Mouse (Mus musculus): ENCODE results near the gene Chac1. TPM values are rescaled to one million over a fixed set of nuclear protein-coding genes. Genes with fewer than 3 reads are reported as not detected.

The Chac1 gene
- polyA plus RNA-seq, 1 experiment from 2014 or later, result 1.8 TPM

DNA sequence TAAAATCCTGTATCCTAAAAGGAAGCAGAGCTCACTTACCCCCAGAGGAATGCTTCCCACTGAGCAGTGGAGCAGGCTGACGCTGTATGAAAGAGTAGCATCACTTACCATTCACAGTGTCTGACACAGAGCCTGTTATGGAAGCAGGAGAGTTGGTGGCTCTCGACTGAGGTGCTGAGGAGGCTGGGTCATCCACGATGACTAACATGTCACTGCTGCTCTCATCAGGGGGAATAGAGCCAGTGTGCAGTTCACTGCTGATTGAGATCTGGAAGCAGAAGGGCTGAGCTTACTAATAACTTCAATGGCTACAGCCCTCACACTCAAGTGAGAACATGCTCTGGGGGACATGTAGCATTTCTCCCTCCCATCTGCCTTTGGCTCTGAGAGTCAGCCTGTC lies 28.4 kb downstream of the Chac1 start:
- no peak for DNase-seq (ENCODE audit: low spot score)

GRCm38 (mm10) chr2:119388266-119388665 lies 37.2 kb downstream of the Chac1 start:
- H3K4me2 ChIP-seq (replicated peaks; ENCODE audit: low read depth, low read length), result no peak overlapping the region
- H3K36me3 ChIP-seq (ENCODE audit: insufficient read depth, low read length), result peaks cover 6% of the 10 kb centered on the region; the same call in 1 of the 2 replicates
- H3K9ac ChIP-seq (replicated peaks; ENCODE audit: low read depth), result no peak overlapping the region
- H3K9me3 ChIP-seq (ENCODE audit: low read length), result no peaks in the 10 kb centered on the region
- no peaks in the 10 kb centered on the region for H3K27me3 ChIP-seq (replicated peaks; ENCODE audit: insufficient read depth, low read length)
- H3K27ac ChIP-seq (ENCODE audit: low read length), result no peak overlapping the region
- WGBS, result 69% methylated on average over 1 of the region's 1 CpGs
- H3K4me1 ChIP-seq (ENCODE audit: insufficient read depth, low read depth, low read length), result no peaks in the 10 kb centered on the region
- no peak overlapping the region for H3K4me3 ChIP-seq (ENCODE audit: low read depth, low read length)
- DNase-seq (ENCODE audit: low spot score), result peak; percentile 15
- ATAC-seq, result no peak
- no peak for TF ChIP-seq CTCF (IDR thresholded peaks at IDR 0.05)
- TF ChIP-seq EP300 (IDR thresholded peaks at IDR 0.05), result no peak

More for the DNA sequence above, 28.4 kb downstream of the Chac1 start:
- no peaks in the 10 kb centered on the region for H3K27me3 ChIP-seq (replicated peaks; ENCODE audit: insufficient read depth, low read length)
- no peak overlapping the region for H3K4me2 ChIP-seq (replicated peaks; ENCODE audit: low read depth, low read length)
- H3K4me3 ChIP-seq (ENCODE audit: low read depth, low read length), result no peak overlapping the region
- H3K9me3 ChIP-seq (ENCODE audit: low read length), result no peaks in the 10 kb centered on the region
- TF ChIP-seq CTCF (IDR thresholded peaks at IDR 0.05) (no peak), EP300 (IDR thresholded peaks at IDR 0.05) (no peak)
- no peak overlapping the region for H3K9ac ChIP-seq (replicated peaks; ENCODE audit: low read depth)
- 89% methylated on average over 3 of the region's 3 CpGs for WGBS
- no peaks in the 10 kb centered on the region for H3K4me1 ChIP-seq (ENCODE audit: insufficient read depth, low read depth, low read length)
- no peak overlapping the region for H3K27ac ChIP-seq (ENCODE audit: low read length)
- no peak for ATAC-seq
- H3K36me3 ChIP-seq (ENCODE audit: insufficient read depth, low read length), result peaks cover 49% of the 10 kb centered on the region

- Histone ChIP-seq H3K9ac (replicated peaks; ENCODE audit: low read depth) (no peak overlapping the region), H3K36me3 (ENCODE audit: insufficient read depth, low read length) (peaks cover 6% of the 10 kb centered on the region), H3K4me2 (replicated peaks; ENCODE audit: low read depth, low read length) (no peak overlapping the region), H3K27me3 (replicated peaks; ENCODE audit: insufficient read depth, low read length) (no peaks in the 10 kb centered on the region), H3K9me3 (ENCODE audit: low read length) (no peaks in the 10 kb centered on the region), H3K4me1 (ENCODE audit: insufficient read depth, low read depth, low read length) (no peaks in the 10 kb centered on the region), H3K27ac (ENCODE audit: low read length) (no peak overlapping the region), H3K4me3 (ENCODE audit: low read depth, low read length) (no peak overlapping the region)
- TF ChIP-seq CTCF (IDR thresholded peaks at IDR 0.05) (no peak), EP300 (IDR thresholded peaks at IDR 0.05) (no peak)
- 64% methylated on average over 4 of the region's 4 CpGs for WGBS
- DNase-seq (ENCODE audit: low spot score), result peak; percentile 41
- 0 out of 2 replicates have a peak, but pooled peaks have one; percentile 54 for ATAC-seq
These were observed 39.0 kb downstream of the Chac1 start for GRCm38 (mm10) chr2:119389992-119390391.

GRCm38 (mm10) chr2:119398252-119398651 lies 47.2 kb downstream of the Chac1 start:
- WGBS, result 88% methylated on average over 5 of the region's 5 CpGs
- Histone ChIP-seq H3K36me3 (ENCODE audit: insufficient read depth, low read length) (no peaks in the 10 kb centered on the region; the same call in 1 of the 2 replicates), H3K27ac (ENCODE audit: low read length) (no peak overlapping the region)

DNA sequence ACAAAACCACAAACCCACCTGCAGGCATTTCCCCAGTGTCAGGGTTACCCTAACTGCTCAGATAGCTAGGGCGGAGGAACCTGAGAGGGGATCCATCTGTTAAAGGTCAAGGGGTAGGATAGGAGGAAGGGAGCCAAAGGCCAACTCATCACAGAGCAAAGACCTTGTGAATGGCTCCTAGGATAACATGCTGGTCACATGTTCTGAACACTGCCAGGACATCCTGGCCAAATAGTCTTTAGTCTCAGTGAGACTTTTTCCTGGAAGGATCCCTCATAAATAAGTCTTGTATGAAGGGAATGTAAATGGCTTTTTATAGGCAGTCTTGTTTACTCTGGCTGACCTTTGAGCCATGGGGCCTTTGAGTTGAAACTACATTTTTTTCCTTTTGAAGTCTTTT lies 47.6 kb downstream of the Chac1 start:
- H3K4me1 ChIP-seq (ENCODE audit: insufficient read depth, low read depth, low read length), result no peaks in the 10 kb centered on the region

More at GRCm38 (mm10) chr2:119398252-119398651, 47.2 kb downstream of the Chac1 start:
- no peak for TF ChIP-seq EP300 (IDR thresholded peaks at IDR 0.05)
- peak; percentile 20 for TF ChIP-seq CTCF (IDR thresholded peaks at IDR 0.05)
- no peak overlapping the region for H3K4me3 ChIP-seq (ENCODE audit: low read depth, low read length)
- DNase-seq (ENCODE audit: low spot score) (no peak), ATAC-seq (no peak)
- H3K9ac ChIP-seq (replicated peaks; ENCODE audit: low read depth), result no peak overlapping the region
- H3K4me1 ChIP-seq (ENCODE audit: insufficient read depth, low read depth, low read length), result no peaks in the 10 kb centered on the region
- H3K27me3 ChIP-seq (replicated peaks; ENCODE audit: insufficient read depth, low read length), result no peaks in the 10 kb centered on the region
- no peak overlapping the region for H3K4me2 ChIP-seq (replicated peaks; ENCODE audit: low read depth, low read length)
- H3K9me3 ChIP-seq (ENCODE audit: low read length), result no peaks in the 10 kb centered on the region

GRCm38 (mm10) chr2:119399313-119399712 lies 48.3 kb downstream of the Chac1 start:
- Histone ChIP-seq H3K36me3 (ENCODE audit: insufficient read depth, low read length) (no peaks in the 10 kb centered on the region), H3K9me3 (ENCODE audit: low read length) (no peaks in the 10 kb centered on the region), H3K4me2 (replicated peaks; ENCODE audit: low read depth, low read length) (no peak overlapping the region), H3K4me3 (ENCODE audit: low read depth, low read length) (no peak overlapping the region), H3K27me3 (replicated peaks; ENCODE audit: insufficient read depth, low read length) (no peaks in the 10 kb centered on the region), H3K9ac (replicated peaks; ENCODE audit: low read depth) (no peak overlapping the region), H3K4me1 (ENCODE audit: insufficient read depth, low read depth, low read length) (no peaks in the 10 kb centered on the region), H3K27ac (ENCODE audit: low read length) (no peak overlapping the region)
- DNase-seq (ENCODE audit: low spot score), result no peak
- TF ChIP-seq EP300 (IDR thresholded peaks at IDR 0.05) (no peak), CTCF (IDR thresholded peaks at IDR 0.05) (no peak)
- ATAC-seq, result no peak

More for the DNA sequence above, 47.6 kb downstream of the Chac1 start:
- 77% methylated on average over 1 of the region's 1 CpGs for WGBS
- Histone ChIP-seq H3K4me3 (ENCODE audit: low read depth, low read length) (no peak overlapping the region), H3K9me3 (ENCODE audit: low read length) (no peaks in the 10 kb centered on the region), H3K36me3 (ENCODE audit: insufficient read depth, low read length) (no peaks in the 10 kb centered on the region; the same call in 1 of the 2 replicates), H3K27ac (ENCODE audit: low read length) (no peak overlapping the region), H3K9ac (replicated peaks; ENCODE audit: low read depth) (no peak overlapping the region), H3K27me3 (replicated peaks; ENCODE audit: insufficient read depth, low read length) (no peaks in the 10 kb centered on the region), H3K4me2 (replicated peaks; ENCODE audit: low read depth, low read length) (no peak overlapping the region)
- DNase-seq (ENCODE audit: low spot score) (no peak), ATAC-seq (no peak)
- no peak for TF ChIP-seq EP300 (IDR thresholded peaks at IDR 0.05)
- TF ChIP-seq CTCF (IDR thresholded peaks at IDR 0.05), result no peak

Other genes starting within 250 kb of the Chac1 start
- gene Rad51, start 238.4 kb upstream of the Chac1 start, polyA plus RNA-seq (2015; fragmentation: Nextera tagmentation; extraction: Ambion mirVana), result 4.2 and 5.1 TPM in 2 replicates
- 28.2 and 28.4 TPM in 2 replicates for gene Rmdn3, start 194.2 kb upstream of the Chac1 start, polyA plus RNA-seq (2015; fragmentation: Nextera tagmentation; extraction: Ambion mirVana)
- gene Gchfr, start 183.5 kb upstream of the Chac1 start, polyA plus RNA-seq (2015; fragmentation: Nextera tagmentation; extraction: Ambion mirVana), result 13.9 and 14.2 TPM in 2 replicates
- 0.12 and 0.13 TPM in 2 replicates for gene Gm14137, start 176.7 kb upstream of the Chac1 start, polyA plus RNA-seq (2015; fragmentation: Nextera tagmentation; extraction: Ambion mirVana)
- gene Zfyve19, start 142.6 kb upstream of the Chac1 start, polyA plus RNA-seq (2015; fragmentation: Nextera tagmentation; extraction: Ambion mirVana), result 32.0 TPM in 2 replicates
- gene Dnajc17, start 142.4 kb upstream of the Chac1 start, polyA plus RNA-seq (2015; fragmentation: Nextera tagmentation; extraction: Ambion mirVana), result 11.8 and 13.2 TPM in 2 replicates
- 2.1 and 2.2 TPM in 2 replicates for gene Ppp1r14d, start 121.3 kb upstream of the Chac1 start, polyA plus RNA-seq (2015; fragmentation: Nextera tagmentation; extraction: Ambion mirVana)
- 53.7 and 54.8 TPM in 2 replicates for gene Spint1, start 113.9 kb upstream of the Chac1 start, polyA plus RNA-seq (2015; fragmentation: Nextera tagmentation; extraction: Ambion mirVana)
- 3.0 and 3.1 TPM in 2 replicates for gene Rhov, start 80.0 kb upstream of the Chac1 start, polyA plus RNA-seq (2015; fragmentation: Nextera tagmentation; extraction: Ambion mirVana)
- gene Vps18, start 62.5 kb upstream of the Chac1 start, polyA plus RNA-seq (2015; fragmentation: Nextera tagmentation; extraction: Ambion mirVana), result 11.1 and 11.4 TPM in 2 replicates
- gene Dll4, start 25.4 kb upstream of the Chac1 start, polyA plus RNA-seq (2015; fragmentation: Nextera tagmentation; extraction: Ambion mirVana), result 22.7 and 25.9 TPM in 2 replicates
- 3.2 and 3.4 TPM in 2 replicates for gene Ino80, start 126.5 kb downstream of the Chac1 start, polyA plus RNA-seq (2015; fragmentation: Nextera tagmentation; extraction: Ambion mirVana)
- gene Exd1, start 196.4 kb downstream of the Chac1 start, polyA plus RNA-seq (2015; fragmentation: Nextera tagmentation; extraction: Ambion mirVana), result 0.11 and 0.18 TPM in 2 replicates
- gene Chp1, start 196.5 kb downstream of the Chac1 start, polyA plus RNA-seq (2015; fragmentation: Nextera tagmentation; extraction: Ambion mirVana), result 113 and 129 TPM in 2 replicates